Mouse (Mus musculus): ENCODE measurements around the gene Plcl2. TPM values are rescaled to one million over a fixed set of nuclear protein-coding genes. Genes with fewer than 3 reads are reported as not detected.
"Not testable (repeated sequence)": the region's sequence is repeated elsewhere in the genome, so short reads cannot be mapped to it uniquely, and the experiment has no call there.

The Plcl2 gene
- total RNA-seq, 2 experiments from 2014 or later: 27.0 to 32.7 TPM

GRCm38 (mm10) chr17:50674580-50674979, 165.4 kb downstream of the Plcl2 start:
- DNase-seq: no peak

- DNase-seq: no peak
Observed at GRCm38 (mm10) chr17:50675231-50675630, 166.0 kb downstream of the Plcl2 start.

GRCm38 (mm10) chr17:50677334-50677733, 168.1 kb downstream of the Plcl2 start:
- DNase-seq: no peak

- peak; percentile 68 for DNase-seq
Observed at GRCm38 (mm10) chr17:50677978-50678712, 168.9 kb downstream of the Plcl2 start.

- DNase-seq: no peak
Observed at GRCm38 (mm10) chr17:50678748-50679147, 169.5 kb downstream of the Plcl2 start.

GRCm38 (mm10) chr17:50679613-50680534, 170.7 kb downstream of the Plcl2 start:
- no peak for DNase-seq

- DNase-seq: no peak
Observed at GRCm38 (mm10) chr17:50682696-50683095, 173.5 kb downstream of the Plcl2 start.

GRCm38 (mm10) chr17:50684960-50685645, 175.9 kb downstream of the Plcl2 start:
- DNase-seq: no peak

GRCm38 (mm10) chr17:50687670-50688069, 178.5 kb downstream of the Plcl2 start:
- no peak for DNase-seq

- no peak for DNase-seq
Observed at GRCm38 (mm10) chr17:50688135-50688534, 178.9 kb downstream of the Plcl2 start.

- DNase-seq: not testable (repeated sequence)
Observed at GRCm38 (mm10) chr17:50698410-50698809, 189.2 kb downstream of the Plcl2 start.

GRCm38 (mm10) chr17:50710497-50711222, 201.5 kb downstream of the Plcl2 start:
- DNase-seq: no peak

- DNase-seq: no peak
Observed at GRCm38 (mm10) chr17:50717586-50717985, 208.4 kb downstream of the Plcl2 start.

GRCm38 (mm10) chr17:50724376-50724775, 215.2 kb downstream of the Plcl2 start:
- no peak for DNase-seq

- DNase-seq: no peak
Observed at GRCm38 (mm10) chr17:50726265-50726664, 217.1 kb downstream of the Plcl2 start.

GRCm38 (mm10) chr17:50729031-50729430, 219.8 kb downstream of the Plcl2 start:
- DNase-seq: no peak

GRCm38 (mm10) chr17:50729577-50729976, 220.4 kb downstream of the Plcl2 start:
- DNase-seq: no peak

GRCm38 (mm10) chr17:50730896-50731295, 221.7 kb downstream of the Plcl2 start:
- DNase-seq: no peak

GRCm38 (mm10) chr17:50731876-50732275, 222.7 kb downstream of the Plcl2 start:
- no peak for DNase-seq

- DNase-seq: no peak
Observed at GRCm38 (mm10) chr17:50733390-50733789, 224.2 kb downstream of the Plcl2 start.

GRCm38 (mm10) chr17:50734781-50735180, 225.6 kb downstream of the Plcl2 start:
- DNase-seq: no peak

Data from gastrocnemius, postnatal 25 days (tissue).